Mouse (Mus musculus) midbrain, embryonic 14.5 days (tissue): ENCODE data around the gene Pdgfc. TPM values are rescaled to one million over a fixed set of nuclear protein-coding genes. Genes with fewer than 3 reads are reported as not detected.
A peak's percentile ranks its signal among the peaks of the same experiment; 100 is the strongest.

Experiments used
- ATAC-seq: fragments of 200-750 bp; cut with Nextera tagmentation; 2 replicates; pipeline ENCODE4 v1.8.0; 2017; ENCODE audit warnings: moderate number of reproducible peaks, moderate library complexity; ENCODE audit not compliant: low FRiP score, low TSS enrichment
- DNase-seq: peaks from one replicate; pipeline ENCODE4 v3.0.0-alpha.2; 2015
- H3K27ac ChIP-seq: fragments of 300-500 bp; sonication (generic); replicated peaks from 2 replicates; pipeline ENCODE4 v1.5.1; 2014; ENCODE audit warnings: mild to moderate bottlenecking, low read depth, low read length, moderate library complexity
- H3K27me3 ChIP-seq: fragments of 300-500 bp; sonication (generic); 2 replicates; pipeline ENCODE4 v1.6.1; 2014; ENCODE audit warnings: low read length, control low read depth, mixed read lengths; ENCODE audit not compliant: control insufficient read depth, insufficient read depth
- H3K36me3 ChIP-seq: fragments of 300-500 bp; sonication (generic); 2 replicates; pipeline ENCODE4 v1.6.1; 2014; ENCODE audit warnings: low read length, control low read depth; ENCODE audit not compliant: control insufficient read depth, insufficient read depth
- H3K4me1 ChIP-seq: fragments of 300-500 bp; sonication (generic); 2 replicates; pipeline ENCODE4 v1.6.1; 2014; ENCODE audit warnings: mild to moderate bottlenecking, antibody characterized with exemption, low read length, control low read depth; ENCODE audit not compliant: control insufficient read depth, insufficient read depth
- H3K4me2 ChIP-seq: fragments of 300-500 bp; sonication (generic); 2 replicates; pipeline ENCODE4 v1.6.1; 2014; ENCODE audit warnings: mild to moderate bottlenecking, low read length, moderate library complexity
- H3K4me3 ChIP-seq: fragments of 300-500 bp; sonication (generic); replicated peaks from 2 replicates; pipeline ENCODE4 v1.5.1; 2014; ENCODE audit warnings: low read depth, low read length
- H3K9ac ChIP-seq: fragments of 300-500 bp; sonication (generic); replicated peaks from 2 replicates; pipeline ENCODE4 v1.6.1; 2014; ENCODE audit warnings: mild to moderate bottlenecking, low read length, moderate library complexity
- H3K9me3 ChIP-seq: fragments of 300-500 bp; sonication (generic); 2 replicates; pipeline ENCODE4 v1.6.1; 2016; ENCODE audit warnings: low read length, control low read depth, mixed read lengths; ENCODE audit not compliant: control insufficient read depth
- WGBS: fragments of 180-500 bp; shearing (Covaris S2); extraction: QIAGEN DNeasy Blood & Tissue Kit; methylation state at CpG from one replicate; pipeline ENCODE4 v1.1.7; 2014; 5-methylcytosine and 5-hydroxymethylcytosine counted together
- polyA plus RNA-seq: library from polyadenylated mRNA; unstranded; fragments of >200 nt; fragmentation: Nextera tagmentation; extraction: Ambion mirVana; gene quantifications from 2 replicates; pipeline ENCODE4 v1.2.1, GENCODE M21; 2014

Pdgfc gene
- polyA plus RNA-seq, 1 experiment from 2014 or later, result 6.3 TPM

DNA sequence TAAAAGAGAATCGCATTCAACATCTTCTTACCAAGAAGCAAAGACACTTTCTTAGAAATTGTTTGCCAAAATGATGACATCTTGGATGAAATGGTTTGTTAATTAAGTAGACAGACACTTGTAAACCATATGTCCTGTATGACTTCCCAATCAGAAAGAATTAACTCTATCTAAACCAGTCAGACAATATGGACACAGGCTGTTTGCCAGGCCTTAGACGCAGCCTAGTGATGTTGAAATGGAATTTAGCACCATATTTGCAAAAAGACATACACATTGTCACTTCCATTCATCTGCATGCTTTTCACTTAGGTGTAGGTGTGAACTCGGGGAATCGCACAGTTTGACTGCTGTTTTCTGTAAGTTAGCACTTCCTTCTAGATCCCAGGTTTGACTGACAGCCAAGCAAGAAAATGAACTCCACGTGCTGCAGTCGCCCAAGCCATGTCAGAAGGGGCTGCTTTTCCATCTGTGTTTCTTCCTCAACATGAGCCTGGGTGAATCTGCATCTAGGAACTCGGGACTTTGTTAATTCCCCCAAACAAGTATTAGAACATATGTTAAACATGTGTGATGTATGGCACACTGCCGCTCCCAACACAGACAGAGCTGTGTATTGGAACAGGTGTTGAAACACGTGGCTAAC lies 10.5 kb upstream of the Pdgfc start:
- H3K9me3 ChIP-seq, result no peaks in the 10 kb centered on the region
- 79% methylated on average over 9 of the region's 9 CpGs for WGBS
- ATAC-seq, result no peak

DNA sequence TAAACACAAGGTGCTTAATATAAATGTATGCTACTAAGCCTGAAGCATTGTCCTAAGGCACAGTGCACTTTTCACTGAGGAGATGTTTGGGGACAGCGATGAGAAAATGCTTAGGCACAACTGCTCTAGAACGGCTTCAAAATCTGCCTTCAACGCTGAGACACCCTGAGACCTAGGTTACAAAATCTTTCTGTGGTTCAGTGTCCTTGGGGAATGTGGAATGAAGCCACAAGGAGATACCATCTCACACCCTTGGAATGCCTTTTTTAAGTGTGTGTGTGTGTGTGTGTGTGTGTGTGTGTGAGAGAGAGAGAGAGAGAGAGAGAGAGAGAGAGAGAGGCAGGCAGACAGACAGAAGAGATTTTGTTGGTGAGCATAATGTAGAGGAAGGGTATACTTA lies 7.9 kb upstream of the Pdgfc start:
- no peaks in the 10 kb centered on the region for H3K4me1 ChIP-seq
- no peak for DNase-seq
- no peaks in the 10 kb centered on the region for H3K9me3 ChIP-seq
- H3K4me3 ChIP-seq, result no peak overlapping the region
- H3K27ac ChIP-seq, result no peak overlapping the region
- no peak for ATAC-seq
- H3K36me3 ChIP-seq, result no peaks in the 10 kb centered on the region
- WGBS, result 91% methylated on average over 3 of the region's 3 CpGs
- H3K4me2 ChIP-seq, result no peak overlapping the region
- no peak overlapping the region for H3K9ac ChIP-seq
- no peaks in the 10 kb centered on the region for H3K27me3 ChIP-seq

More for the DNA sequence above, 10.5 kb upstream of the Pdgfc start:
- Histone ChIP-seq H3K9ac (no peak overlapping the region), H3K4me3 (no peak overlapping the region), H3K27ac (no peak overlapping the region), H3K36me3 (no peaks in the 10 kb centered on the region), H3K27me3 (no peaks in the 10 kb centered on the region), H3K4me1 (no peaks in the 10 kb centered on the region), H3K4me2 (no peak overlapping the region)
- no peak for DNase-seq

DNA sequence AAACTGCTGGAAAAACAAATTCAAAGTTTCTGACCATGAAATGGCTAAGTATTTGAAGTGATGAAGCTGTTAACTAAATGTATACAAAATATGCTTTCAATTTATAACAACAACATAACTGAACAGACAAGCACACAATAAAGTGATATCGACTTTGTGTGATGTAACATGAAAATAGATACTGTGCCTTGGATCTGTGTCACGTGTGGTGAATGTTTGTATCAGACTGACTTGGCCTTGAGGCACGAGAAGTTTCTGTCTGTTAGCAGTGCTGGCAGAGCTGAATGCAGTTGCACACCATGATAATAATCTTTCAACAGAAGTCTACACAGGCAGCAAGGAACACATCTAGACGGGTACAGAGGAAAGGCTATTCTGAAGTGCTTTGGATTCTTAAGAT lies 6.9 kb upstream of the Pdgfc start:
- no peak for DNase-seq
- Histone ChIP-seq H3K4me3 (no peak overlapping the region), H3K36me3 (no peaks in the 10 kb centered on the region), H3K27ac (no peak overlapping the region), H3K4me2 (no peak overlapping the region), H3K9ac (no peak overlapping the region), H3K4me1 (no peaks in the 10 kb centered on the region), H3K27me3 (no peaks in the 10 kb centered on the region), H3K9me3 (no peaks in the 10 kb centered on the region)
- no peak for ATAC-seq
- 76% methylated on average over 4 of the region's 4 CpGs for WGBS

DNA sequence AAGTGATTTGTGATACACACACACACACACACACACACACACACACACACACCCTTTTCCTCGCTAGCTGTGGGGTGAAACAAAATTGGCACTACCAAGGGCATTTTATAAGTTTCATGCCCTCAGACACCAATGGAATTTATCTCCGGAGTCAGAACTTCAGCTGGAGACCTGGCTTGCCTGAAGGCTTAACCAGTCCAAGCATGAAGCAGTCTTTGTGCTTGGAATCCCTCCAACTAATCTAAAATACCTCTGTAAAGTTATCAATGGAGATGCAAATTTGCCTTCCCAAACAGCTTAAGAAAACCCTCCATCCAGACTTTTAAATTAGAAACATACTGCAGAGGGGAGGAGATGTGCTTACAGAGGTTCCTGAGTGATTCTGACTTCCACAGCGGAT lies 6.3 kb upstream of the Pdgfc start:
- WGBS, result 56% methylated on average over 3 of the region's 3 CpGs
- no peak for ATAC-seq
- no peaks in the 10 kb centered on the region for H3K9me3 ChIP-seq

DNA sequence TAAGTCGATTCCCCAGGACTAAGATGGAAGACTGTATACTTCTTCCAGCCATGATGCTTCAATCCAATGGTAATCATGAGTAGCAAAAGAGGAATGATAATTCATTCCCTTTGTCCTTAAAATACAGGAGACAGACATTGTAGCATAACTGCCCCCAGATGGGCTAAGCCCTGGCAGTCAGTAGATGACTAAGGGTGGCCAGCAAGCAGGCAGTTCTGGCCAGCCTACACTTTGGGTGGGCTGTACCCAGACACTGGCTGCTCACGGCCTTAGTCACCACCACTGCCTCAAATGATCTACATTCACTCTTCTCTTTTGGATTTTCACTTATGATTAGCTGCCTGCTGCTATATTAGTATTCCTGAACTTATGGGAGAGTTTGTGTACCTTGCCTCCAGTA lies 5.9 kb upstream of the Pdgfc start:
- Histone ChIP-seq H3K27ac (no peak overlapping the region), H3K4me1 (no peaks in the 10 kb centered on the region), H3K27me3 (no peaks in the 10 kb centered on the region), H3K9me3 (no peaks in the 10 kb centered on the region), H3K9ac (no peak overlapping the region), H3K36me3 (no peaks in the 10 kb centered on the region), H3K4me3 (no peak overlapping the region), H3K4me2 (no peak overlapping the region)
- WGBS, result 77% methylated on average over 2 of the region's 2 CpGs
- ATAC-seq (no peak), DNase-seq (no peak)

More for the DNA sequence above, 6.3 kb upstream of the Pdgfc start:
- Histone ChIP-seq H3K9ac (no peak overlapping the region), H3K36me3 (no peaks in the 10 kb centered on the region), H3K27me3 (no peaks in the 10 kb centered on the region), H3K27ac (no peak overlapping the region), H3K4me1 (no peaks in the 10 kb centered on the region), H3K4me2 (no peak overlapping the region), H3K4me3 (no peak overlapping the region)
- DNase-seq, result no peak

DNA sequence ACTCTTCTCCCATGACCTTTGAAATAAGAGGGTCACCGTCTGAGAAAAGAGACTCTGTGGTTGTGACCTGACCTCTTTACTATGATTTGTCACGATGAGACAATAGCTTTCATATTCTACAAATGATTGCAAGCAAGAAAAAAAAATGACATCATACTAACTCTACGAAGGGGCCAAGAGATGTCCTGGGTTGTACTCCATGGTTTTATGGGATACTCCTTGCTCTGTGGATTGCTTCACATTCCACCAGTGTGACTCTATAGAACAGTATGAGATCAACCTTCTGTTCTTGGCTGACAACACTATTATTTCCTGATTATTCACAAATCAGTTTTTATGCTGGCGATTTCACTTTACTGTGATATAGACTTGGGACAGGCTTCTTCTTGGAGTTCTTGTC lies 4.2 kb upstream of the Pdgfc start:
- H3K27ac ChIP-seq, result no peak overlapping the region
- no peaks in the 10 kb centered on the region for H3K36me3 ChIP-seq
- no peak overlapping the region for H3K9ac ChIP-seq
- no peak for DNase-seq
- no peaks in the 10 kb centered on the region for H3K9me3 ChIP-seq
- no peaks in the 10 kb centered on the region for H3K27me3 ChIP-seq
- 49% methylated on average over 4 of the region's 4 CpGs for WGBS
- no peak for ATAC-seq
- peaks cover 4% of the 10 kb centered on the region; the same call in 1 of the 2 replicates for H3K4me1 ChIP-seq
- H3K4me2 ChIP-seq, result no peak overlapping the region
- no peak overlapping the region for H3K4me3 ChIP-seq

DNA sequence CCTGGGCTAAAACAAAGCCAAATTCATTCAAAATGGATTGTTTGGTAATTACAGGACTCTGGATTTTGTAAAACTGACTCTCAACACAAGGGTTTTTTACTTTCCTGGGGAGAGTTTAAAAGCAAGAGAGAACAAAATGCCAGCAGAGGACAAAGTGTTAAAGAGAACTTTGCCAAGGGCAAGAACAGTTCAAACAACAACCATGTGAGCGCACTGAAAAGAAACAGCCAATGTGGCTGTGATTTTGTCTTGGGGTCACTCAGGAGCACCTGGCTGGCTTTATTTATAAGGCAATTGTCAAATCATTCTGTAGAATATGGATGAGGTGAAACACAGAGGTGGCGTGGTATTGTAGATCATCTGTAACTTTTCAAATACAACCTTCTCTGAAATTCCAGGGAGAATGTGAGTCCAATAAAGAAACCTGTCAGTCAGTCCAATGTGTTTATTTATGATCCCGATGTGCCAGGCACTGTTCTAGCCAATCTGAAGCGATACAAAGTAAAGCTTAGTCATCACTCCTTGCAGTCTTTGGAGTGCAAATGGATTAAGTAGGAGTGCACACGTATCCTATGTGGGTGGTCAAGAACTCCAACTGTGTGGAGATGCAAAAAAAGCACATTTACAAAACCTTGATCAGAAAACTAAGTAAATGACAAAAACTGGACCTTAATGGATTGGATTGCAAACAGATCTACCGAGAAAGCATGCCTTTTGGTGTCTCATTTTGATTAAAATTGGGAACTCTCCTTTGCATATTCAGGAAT lies 1.7 kb upstream of the Pdgfc start:
- Histone ChIP-seq H3K4me3 (no peak overlapping the region), H3K4me1 (peaks cover 12% of the 10 kb centered on the region; the same call in 1 of the 2 replicates), H3K9me3 (no peaks in the 10 kb centered on the region), H3K27me3 (no peaks in the 10 kb centered on the region), H3K4me2 (no peak overlapping the region), H3K36me3 (no peaks in the 10 kb centered on the region), H3K9ac (no peak overlapping the region), H3K27ac (no peak overlapping the region)
- ATAC-seq (no peak), DNase-seq (no peak)
- 52% methylated on average over 6 of the region's 6 CpGs for WGBS

DNA sequence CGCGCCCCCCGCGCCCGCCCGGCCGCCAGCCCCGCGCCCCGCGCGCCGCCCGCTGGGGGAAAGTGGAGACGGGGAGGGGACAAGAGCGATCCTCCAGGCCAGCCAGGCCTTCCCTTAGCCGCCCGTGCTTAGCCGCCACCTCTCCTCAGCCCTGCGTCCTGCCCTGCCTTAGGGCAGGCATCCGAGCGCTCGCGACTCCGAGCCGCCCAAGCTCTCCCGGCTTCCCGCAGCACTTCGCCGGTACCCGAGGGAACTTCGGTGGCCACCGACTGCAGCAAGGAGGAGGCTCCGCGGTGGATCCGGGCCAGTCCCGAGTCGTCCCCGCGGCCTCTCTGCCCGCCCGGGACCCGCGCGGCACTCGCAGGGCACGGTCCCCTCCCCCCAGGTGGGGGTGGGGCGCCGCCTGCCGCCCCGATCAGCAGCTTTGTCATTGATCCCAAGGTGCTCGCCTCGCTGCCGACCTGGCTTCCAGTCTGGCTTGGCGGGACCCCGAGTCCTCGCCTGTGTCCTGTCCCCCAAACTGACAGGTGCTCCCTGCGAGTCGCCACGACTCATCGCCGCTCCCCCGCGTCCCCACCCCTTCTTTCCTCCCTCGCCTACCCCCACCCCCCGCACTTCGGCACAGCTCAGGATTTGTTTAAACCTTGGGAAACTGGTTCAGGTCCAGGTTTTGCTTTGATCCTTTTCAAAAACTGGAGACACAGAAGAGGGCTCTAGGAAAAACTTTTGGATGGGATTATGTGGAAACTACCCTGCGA lies 517 bp downstream of the Pdgfc start:
- DNase-seq, result peak; percentile 78
- peak overlapping the region; percentile 75 for H3K4me3 ChIP-seq
- peaks cover 12% of the 10 kb centered on the region; the same call in 1 of the 2 replicates for H3K4me1 ChIP-seq
- peak overlapping the region; percentile 96 for H3K4me2 ChIP-seq
- peak overlapping the region; percentile 68 for H3K9ac ChIP-seq
- ATAC-seq, result peak; percentile 90
- H3K36me3 ChIP-seq, result no peaks in the 10 kb centered on the region
- H3K27ac ChIP-seq, result peak overlapping the region; percentile 70
- H3K27me3 ChIP-seq, result no peaks in the 10 kb centered on the region
- no peaks in the 10 kb centered on the region for H3K9me3 ChIP-seq
- WGBS, result under 1% methylated on average over 64 of the region's 68 CpGs
